Mouse (Mus musculus): Measurements from ENCODE around the gene Cables2. TPM values are rescaled to one million over a fixed set of nuclear protein-coding genes. Genes with fewer than 3 reads are reported as not detected.

The Cables2 gene
- polyA plus RNA-seq, 1 experiment from 2014 or later = 18.5 TPM

DNA sequence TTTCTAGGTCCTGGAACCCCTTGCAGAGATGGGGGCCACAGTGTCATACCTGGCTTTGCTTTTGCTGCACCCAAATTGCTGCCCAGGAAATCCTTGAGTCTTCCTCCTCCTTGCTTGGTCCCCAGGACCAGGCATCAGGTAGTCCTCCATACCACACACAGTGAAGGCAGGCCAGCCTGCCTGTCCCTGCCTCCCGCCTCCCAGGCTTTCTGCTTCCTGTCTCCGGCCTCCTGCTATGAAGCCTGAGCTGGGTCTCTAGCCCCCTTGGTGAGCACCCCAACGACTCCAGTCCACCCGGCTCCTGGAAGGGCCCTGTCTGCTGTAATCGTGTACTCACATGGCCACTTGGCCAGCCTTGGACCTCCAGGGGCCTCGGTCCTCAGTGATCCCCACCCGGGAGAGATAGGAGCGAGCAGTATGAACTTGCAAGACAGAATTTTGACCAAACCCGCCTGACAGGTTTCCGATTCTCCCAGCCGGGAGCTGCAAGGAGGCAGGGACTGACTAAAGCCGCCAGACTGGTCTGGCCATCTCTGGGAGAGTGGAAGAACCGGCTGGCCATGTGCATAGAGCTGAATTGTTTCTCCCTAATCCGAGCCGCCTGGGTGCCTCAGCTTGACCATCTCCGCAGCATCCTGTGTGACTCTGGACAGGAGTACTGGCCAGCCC is 16.3 kb upstream of the Cables2 start, which contains the start of gene Rbbp8nl:
Gene Rbbp8nl, minus strand, starts transcription at position 440 of the 669 bp plus-strand sequence.
- no peaks in the 10 kb centered on the region for H3K27me3 ChIP-seq (replicated peaks; ENCODE audit: control insufficient read depth, insufficient read depth, low read length)
- 42% methylated on average over 16 of the region's 16 CpGs for WGBS
- H3K4me1 ChIP-seq (replicated peaks; ENCODE audit: control insufficient read depth, insufficient read depth, low read length) = no peaks in the 10 kb centered on the region
- H3K36me3 ChIP-seq (ENCODE audit: control insufficient read depth, insufficient read depth) = no peaks in the 10 kb centered on the region
- no peaks in the 10 kb centered on the region for H3K9me3 ChIP-seq (ENCODE audit: control insufficient read depth, low read length)
- no peak within 1 kb of the TSS for H3K9ac ChIP-seq (replicated peaks; ENCODE audit: low read depth, low read length)
- no peak for ATAC-seq
- H3K27ac ChIP-seq (ENCODE audit: low read length) = no peak within 1 kb of the TSS
- no peak within 1 kb of the TSS for H3K4me2 ChIP-seq (ENCODE audit: low read length)
- no peak within 1 kb of the TSS for H3K4me3 ChIP-seq (replicated peaks; ENCODE audit: low read length)

DNA sequence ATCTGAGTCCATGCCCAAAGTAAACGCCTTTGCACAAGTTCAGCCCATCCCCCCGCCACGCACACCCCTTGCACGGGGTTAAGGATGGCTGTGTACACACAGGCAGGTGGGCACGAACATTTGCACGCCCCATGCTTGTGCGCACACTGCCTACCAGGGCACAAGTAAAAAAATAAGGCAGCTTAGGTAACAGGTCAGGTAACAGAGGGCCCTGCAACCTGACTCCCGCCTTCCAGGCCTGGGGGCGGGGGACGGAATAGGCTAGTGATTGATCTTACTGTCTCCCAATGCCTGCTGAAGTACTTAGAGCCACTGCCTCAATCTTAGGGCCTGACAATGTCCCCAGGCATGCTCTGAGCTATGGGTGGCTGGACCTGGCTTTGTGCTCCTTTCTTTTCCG is 15.7 kb upstream of the Cables2 start:
- H3K36me3 ChIP-seq (ENCODE audit: control insufficient read depth, insufficient read depth) = no peaks in the 10 kb centered on the region
- WGBS = 59% methylated on average over 11 of the region's 11 CpGs
- H3K4me1 ChIP-seq (replicated peaks; ENCODE audit: control insufficient read depth, insufficient read depth, low read length) = no peaks in the 10 kb centered on the region
- no peaks in the 10 kb centered on the region for H3K27me3 ChIP-seq (replicated peaks; ENCODE audit: control insufficient read depth, insufficient read depth, low read length)
- no peak for ATAC-seq
- no peak overlapping the region for H3K27ac ChIP-seq (ENCODE audit: low read length)
- no peak overlapping the region for H3K9ac ChIP-seq (replicated peaks; ENCODE audit: low read depth, low read length)
- no peaks in the 10 kb centered on the region for H3K9me3 ChIP-seq (ENCODE audit: control insufficient read depth, low read length)
- H3K4me3 ChIP-seq (replicated peaks; ENCODE audit: low read length) = no peak overlapping the region
- no peak overlapping the region for H3K4me2 ChIP-seq (ENCODE audit: low read length)

DNA sequence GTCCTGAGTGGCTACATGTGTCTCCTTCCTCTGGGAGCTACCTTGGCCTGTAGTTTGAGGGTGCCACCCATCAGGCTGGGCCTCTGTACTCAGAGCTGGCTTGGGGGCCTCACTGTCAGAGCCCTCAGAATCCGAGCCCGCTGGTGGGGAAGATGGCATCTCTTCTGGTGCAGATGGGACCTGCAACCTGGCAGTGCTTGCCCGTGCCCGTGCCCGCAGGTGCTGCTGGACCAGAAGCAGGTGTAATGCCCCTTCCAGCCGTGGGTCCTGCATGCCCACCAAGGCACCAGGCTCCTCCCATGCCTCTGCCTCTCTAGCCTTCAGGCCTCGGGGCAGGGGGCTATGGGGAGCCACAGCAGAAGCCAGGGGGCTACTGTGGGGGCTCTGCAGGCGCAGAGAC is 6.0 kb upstream of the Cables2 start:
- 86% methylated on average over 8 of the region's 8 CpGs for WGBS
- Histone ChIP-seq H3K9ac (replicated peaks; ENCODE audit: low read depth, low read length) (no peak overlapping the region), H3K4me1 (replicated peaks; ENCODE audit: control insufficient read depth, insufficient read depth, low read length) (no peaks in the 10 kb centered on the region), H3K4me2 (ENCODE audit: low read length) (no peak overlapping the region), H3K4me3 (replicated peaks; ENCODE audit: low read length) (no peak overlapping the region), H3K9me3 (ENCODE audit: control insufficient read depth, low read length) (no peaks in the 10 kb centered on the region), H3K27me3 (replicated peaks; ENCODE audit: control insufficient read depth, insufficient read depth, low read length) (peaks cover 3% of the 10 kb centered on the region; the same call in 1 of the 2 replicates), H3K27ac (ENCODE audit: low read length) (no peak overlapping the region), H3K36me3 (ENCODE audit: control insufficient read depth, insufficient read depth) (no peaks in the 10 kb centered on the region)
- no peak for ATAC-seq

DNA sequence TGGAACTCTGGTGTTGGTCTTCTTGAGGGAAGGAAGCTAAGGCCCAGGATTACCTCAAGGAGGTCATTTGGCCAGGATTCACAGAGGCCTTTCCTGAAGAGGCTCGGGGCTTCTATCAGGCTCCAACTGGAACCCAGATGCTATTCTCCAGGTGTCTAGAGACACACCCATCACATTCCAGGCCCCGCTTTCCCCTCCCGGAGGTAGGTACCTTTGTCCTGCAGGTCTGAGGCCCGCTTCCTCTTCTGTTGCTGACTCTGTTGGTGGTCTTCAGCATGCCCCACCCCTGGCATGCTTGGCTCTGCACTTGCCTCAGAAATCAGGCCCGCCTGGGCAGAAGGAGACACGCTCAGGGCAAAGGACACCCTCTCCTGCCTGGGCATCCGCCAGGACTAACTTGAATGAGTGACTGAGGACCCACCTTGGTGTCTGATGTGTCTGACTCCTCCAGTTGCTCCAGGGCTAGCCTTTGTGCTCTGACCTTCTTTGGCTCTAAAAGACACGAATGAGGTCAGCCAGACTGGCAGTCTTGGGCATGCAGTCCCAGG is 4.6 kb upstream of the Cables2 start:
- 72% methylated on average over 8 of the region's 8 CpGs for WGBS
- Histone ChIP-seq H3K36me3 (ENCODE audit: control insufficient read depth, insufficient read depth) (no peaks in the 10 kb centered on the region), H3K4me3 (replicated peaks; ENCODE audit: low read length) (no peak overlapping the region), H3K4me1 (replicated peaks; ENCODE audit: control insufficient read depth, insufficient read depth, low read length) (peaks cover 5% of the 10 kb centered on the region), H3K27ac (ENCODE audit: low read length) (no peak overlapping the region), H3K9ac (replicated peaks; ENCODE audit: low read depth, low read length) (no peak overlapping the region), H3K27me3 (replicated peaks; ENCODE audit: control insufficient read depth, insufficient read depth, low read length) (peaks cover 3% of the 10 kb centered on the region; the same call in 1 of the 2 replicates), H3K9me3 (ENCODE audit: control insufficient read depth, low read length) (no peaks in the 10 kb centered on the region), H3K4me2 (ENCODE audit: low read length) (no peak overlapping the region)
- no peak for ATAC-seq

DNA sequence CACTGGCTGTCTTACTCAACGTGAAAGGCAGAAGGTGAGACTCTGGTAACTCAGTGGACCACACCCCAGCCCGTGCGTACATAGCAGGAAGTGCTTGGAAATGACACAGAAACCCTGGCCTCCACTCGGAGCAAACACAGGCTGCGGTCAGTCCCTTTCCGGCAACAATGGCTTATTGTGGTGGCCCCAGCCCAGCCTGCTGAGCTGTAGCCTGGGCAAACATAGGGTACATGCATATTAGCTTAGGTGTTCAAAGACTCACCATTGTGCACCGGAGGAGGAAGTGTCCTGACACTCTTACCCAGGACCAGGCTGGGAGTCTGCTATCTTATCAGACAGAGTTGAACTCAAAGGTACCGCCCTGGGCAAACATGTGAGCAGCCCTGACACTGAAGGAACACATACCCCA is 3.6 kb upstream of the Cables2 start:
- H3K36me3 ChIP-seq (ENCODE audit: control insufficient read depth, insufficient read depth) = no peaks in the 10 kb centered on the region

DNA sequence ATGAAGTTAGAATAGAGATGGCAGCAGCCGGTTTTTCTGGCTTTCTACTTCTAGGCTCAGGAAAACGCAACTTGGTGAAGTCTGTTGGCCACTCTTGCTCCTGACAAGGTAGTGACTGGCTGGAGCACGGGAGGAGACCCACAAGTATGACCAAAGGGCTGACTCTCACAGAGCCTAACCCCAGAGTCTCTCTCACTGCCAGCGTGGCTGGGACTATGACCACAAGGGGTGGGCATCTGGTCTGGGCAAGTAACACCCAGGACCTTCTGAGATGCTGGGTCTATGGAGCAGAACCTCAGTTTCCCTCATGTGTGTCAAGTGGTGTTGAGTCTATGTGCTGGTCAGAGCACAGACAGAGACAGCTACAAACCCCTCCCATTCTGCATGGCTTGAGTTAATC is 3.1 kb upstream of the Cables2 start:
- peaks cover 19% of the 10 kb centered on the region for H3K4me1 ChIP-seq (replicated peaks; ENCODE audit: control insufficient read depth, insufficient read depth, low read length)
- H3K36me3 ChIP-seq (ENCODE audit: control insufficient read depth, insufficient read depth) = no peaks in the 10 kb centered on the region
- no peak overlapping the region for H3K9ac ChIP-seq (replicated peaks; ENCODE audit: low read depth, low read length)
- ATAC-seq = no peak
- no peak overlapping the region for H3K27ac ChIP-seq (ENCODE audit: low read length)
- WGBS = 58% methylated on average over 4 of the region's 4 CpGs
- peaks cover 3% of the 10 kb centered on the region; the same call in 1 of the 2 replicates for H3K27me3 ChIP-seq (replicated peaks; ENCODE audit: control insufficient read depth, insufficient read depth, low read length)
- H3K4me2 ChIP-seq (ENCODE audit: low read length) = no peak overlapping the region
- H3K4me3 ChIP-seq (replicated peaks; ENCODE audit: low read length) = no peak overlapping the region
- no peaks in the 10 kb centered on the region for H3K9me3 ChIP-seq (ENCODE audit: control insufficient read depth, low read length)

More for the DNA sequence above, 3.6 kb upstream of the Cables2 start:
- peaks cover 3% of the 10 kb centered on the region; the same call in 1 of the 2 replicates for H3K27me3 ChIP-seq (replicated peaks; ENCODE audit: control insufficient read depth, insufficient read depth, low read length)
- no peaks in the 10 kb centered on the region for H3K9me3 ChIP-seq (ENCODE audit: control insufficient read depth, low read length)
- WGBS = 80% methylated on average over 8 of the region's 8 CpGs
- no peak overlapping the region for H3K4me3 ChIP-seq (replicated peaks; ENCODE audit: low read length)
- H3K9ac ChIP-seq (replicated peaks; ENCODE audit: low read depth, low read length) = no peak overlapping the region
- no peak overlapping the region for H3K27ac ChIP-seq (ENCODE audit: low read length)
- H3K4me1 ChIP-seq (replicated peaks; ENCODE audit: control insufficient read depth, insufficient read depth, low read length) = peaks cover 15% of the 10 kb centered on the region
- no peak for ATAC-seq
- no peak overlapping the region for H3K4me2 ChIP-seq (ENCODE audit: low read length)

DNA sequence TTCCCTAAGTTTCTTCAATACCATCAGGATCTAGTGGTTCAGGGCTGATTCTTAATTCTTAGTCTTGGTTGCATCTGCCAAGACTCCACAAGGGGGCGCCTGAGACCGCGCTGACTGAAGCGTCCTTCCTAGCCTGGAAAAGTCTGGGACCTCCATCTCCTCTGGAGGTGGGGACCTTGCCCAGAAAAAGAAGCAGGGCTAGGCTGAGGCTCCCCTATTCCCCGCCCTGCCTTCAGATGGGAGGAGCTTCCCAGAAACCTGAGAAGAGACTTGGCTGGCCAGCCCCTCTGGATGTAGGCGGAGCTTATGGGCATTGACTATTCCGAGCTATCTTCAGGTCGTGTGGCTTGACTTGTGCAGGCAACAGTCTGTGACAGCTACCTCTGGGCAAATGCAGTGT is 2.5 kb upstream of the Cables2 start:
- peaks cover 25% of the 10 kb centered on the region for H3K4me1 ChIP-seq (replicated peaks; ENCODE audit: control insufficient read depth, insufficient read depth, low read length)
- ATAC-seq = peak; percentile 4; the same call in 1 of the 2 replicates
- WGBS = under 1% methylated on average over 8 of the region's 8 CpGs
- no peaks in the 10 kb centered on the region for H3K9me3 ChIP-seq (ENCODE audit: control insufficient read depth, low read length)
- H3K27me3 ChIP-seq (replicated peaks; ENCODE audit: control insufficient read depth, insufficient read depth, low read length) = peaks cover 3% of the 10 kb centered on the region; the same call in 1 of the 2 replicates
- H3K4me3 ChIP-seq (replicated peaks; ENCODE audit: low read length) = no peak overlapping the region
- H3K27ac ChIP-seq (ENCODE audit: low read length) = no peak overlapping the region
- H3K9ac ChIP-seq (replicated peaks; ENCODE audit: low read depth, low read length) = no peak overlapping the region
- no peaks in the 10 kb centered on the region for H3K36me3 ChIP-seq (ENCODE audit: control insufficient read depth, insufficient read depth)
- peak overlapping the region; percentile 25; the same call in 1 of the 2 replicates for H3K4me2 ChIP-seq (ENCODE audit: low read length)

DNA sequence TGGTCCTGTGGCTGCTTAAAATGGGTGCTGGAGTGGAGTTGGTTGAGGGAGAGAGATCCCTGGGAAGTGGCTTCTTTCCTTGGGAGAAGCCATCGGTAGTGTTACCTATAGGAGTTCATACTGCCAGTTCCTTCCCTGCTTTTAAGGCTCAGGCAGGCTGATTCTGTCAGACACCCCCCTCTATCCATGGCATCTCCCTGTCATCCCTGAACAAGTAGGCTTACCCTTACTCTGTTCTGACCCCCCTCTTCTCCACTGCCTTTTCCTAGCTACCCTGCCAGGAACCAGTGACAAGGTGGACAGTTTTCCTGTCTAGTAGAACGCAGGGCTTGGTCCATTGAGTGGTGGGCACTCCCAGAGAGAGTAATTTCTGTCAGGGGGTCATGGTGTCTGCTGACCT is 1.2 kb upstream of the Cables2 start:
- Histone ChIP-seq H3K36me3 (ENCODE audit: control insufficient read depth, insufficient read depth) (no peaks in the 10 kb centered on the region), H3K9ac (replicated peaks; ENCODE audit: low read depth, low read length) (no peak overlapping the region), H3K4me2 (ENCODE audit: low read length) (no peak overlapping the region), H3K4me1 (replicated peaks; ENCODE audit: control insufficient read depth, insufficient read depth, low read length) (peaks cover 28% of the 10 kb centered on the region), H3K27me3 (replicated peaks; ENCODE audit: control insufficient read depth, insufficient read depth, low read length) (peaks cover 3% of the 10 kb centered on the region; the same call in 1 of the 2 replicates), H3K27ac (ENCODE audit: low read length) (no peak overlapping the region), H3K4me3 (replicated peaks; ENCODE audit: low read length) (no peak overlapping the region), H3K9me3 (ENCODE audit: control insufficient read depth, low read length) (no peaks in the 10 kb centered on the region)
- no peak for ATAC-seq
- 89% methylated on average over 2 of the region's 2 CpGs for WGBS

DNA sequence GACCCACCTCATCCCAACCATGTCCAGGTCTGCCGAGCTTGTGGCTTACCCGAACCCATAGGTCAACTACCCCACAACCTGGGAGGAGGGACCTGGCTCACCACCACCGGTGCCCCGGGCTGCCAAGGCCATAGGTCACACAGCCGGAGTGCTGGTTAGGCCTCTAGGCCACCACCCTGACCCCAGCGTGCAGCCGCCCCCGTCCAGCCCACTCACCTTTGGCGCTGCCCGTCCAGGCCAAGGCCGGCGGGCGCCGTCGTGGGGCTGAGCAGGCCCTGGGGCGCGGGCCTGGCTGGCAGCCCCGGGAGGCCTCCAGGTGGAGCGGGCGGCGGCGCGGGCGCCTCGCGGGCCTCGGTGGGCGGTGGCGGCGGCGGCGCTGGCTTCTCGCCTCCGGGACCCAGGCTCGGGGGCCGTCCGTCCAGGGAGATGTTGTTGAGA is 393 bp downstream of the Cables2 start:
- Histone ChIP-seq H3K4me2 (ENCODE audit: low read length) (peak overlapping the region; percentile 84), H3K9ac (replicated peaks; ENCODE audit: low read depth, low read length) (peak overlapping the region; percentile 87), H3K9me3 (ENCODE audit: control insufficient read depth, low read length) (no peaks in the 10 kb centered on the region), H3K27me3 (replicated peaks; ENCODE audit: control insufficient read depth, insufficient read depth, low read length) (peaks cover 3% of the 10 kb centered on the region; the same call in 1 of the 2 replicates), H3K36me3 (ENCODE audit: control insufficient read depth, insufficient read depth) (no peaks in the 10 kb centered on the region), H3K27ac (ENCODE audit: low read length) (peak overlapping the region; percentile 52; the same call in 1 of the 2 replicates), H3K4me3 (replicated peaks; ENCODE audit: low read length) (peak overlapping the region; percentile 87), H3K4me1 (replicated peaks; ENCODE audit: control insufficient read depth, insufficient read depth, low read length) (peaks cover 28% of the 10 kb centered on the region)
- WGBS = under 1% methylated on average over 28 of the region's 37 CpGs
- peak; percentile 30 for ATAC-seq
